Mouse (Mus musculus): ENCODE results near the gene F2rl3.

GRCm38 (mm10) chr8:72736868-72737267 is 24.8 kb upstream of the F2rl3 start:
- TF ChIP-seq CTCF (IDR thresholded peaks at IDR 0.05; ENCODE audit: borderline replicate concordance, extremely low read depth, insufficient read depth, insufficient read length): no peak
- TF ChIP-seq POLR2A (IDR thresholded peaks at IDR 0.05; ENCODE audit: borderline replicate concordance, extremely low read depth, insufficient read depth, insufficient read length, poor library complexity, severe bottlenecking): no peak

Data from brain, embryonic 14.5 days (tissue).